Mouse (Mus musculus) lung, postnatal 0 days (tissue): ENCODE results near the gene Sparc.

Experiments
- CTCF ChIP-seq: IDR thresholded peaks from 2 replicates; pipeline ENCODE4 v1.5.1; 2016; ENCODE audit warnings: antibody characterized with exemption, mild to moderate bottlenecking
- EP300 ChIP-seq: IDR thresholded peaks from 2 replicates; pipeline ENCODE4 v1.6.1; 2016; ENCODE audit warnings: antibody characterized with exemption, mild to moderate bottlenecking, control low read depth

- no peak for TF ChIP-seq CTCF
- TF ChIP-seq EP300: no peak
These were observed 41.7 kb upstream of the Sparc start for GRCm38 (mm10) chr11:55464707-55465106.
